Mouse (Mus musculus) thymus, postnatal 25 days (tissue): ENCODE measurements around the gene Lrfn4.
"Not testable (repeated sequence)": the region's sequence is repeated elsewhere in the genome, so short reads cannot be mapped to it uniquely, and the experiment has no call there.

ENCODE experiments used
- DNase-seq: peaks from one replicate; pipeline ENCODE4 v3.0.0; 2022

Lrfn4 gene

GRCm38 (mm10) chr19:4608511-4608910 lies 7.0 kb downstream of the Lrfn4 start:
- no peak for DNase-seq

- no peak for DNase-seq
These were observed 8.1 kb downstream of the Lrfn4 start for GRCm38 (mm10) chr19:4607406-4607805.

GRCm38 (mm10) chr19:4605654-4606053 lies 9.8 kb downstream of the Lrfn4 start:
- DNase-seq, result no peak

GRCm38 (mm10) chr19:4603801-4604723 lies 11.4 kb downstream of the Lrfn4 start:
- peak; percentile 47 for DNase-seq

- no peak for DNase-seq
These were observed 13.0 kb downstream of the Lrfn4 start for GRCm38 (mm10) chr19:4602459-4602858.

GRCm38 (mm10) chr19:4596071-4596470 lies 19.4 kb downstream of the Lrfn4 start:
- DNase-seq, result no peak

- no peak for DNase-seq
These were observed 21.5 kb downstream of the Lrfn4 start for GRCm38 (mm10) chr19:4593792-4594522.

- peak; percentile 30 for DNase-seq
These were observed 25.4 kb downstream of the Lrfn4 start for GRCm38 (mm10) chr19:4590025-4590424.

GRCm38 (mm10) chr19:4589081-4589480 lies 26.4 kb downstream of the Lrfn4 start:
- DNase-seq, result no peak

- DNase-seq, result no peak
These were observed 27.0 kb downstream of the Lrfn4 start for GRCm38 (mm10) chr19:4588430-4588829.

- no peak for DNase-seq
These were observed 28.0 kb downstream of the Lrfn4 start for GRCm38 (mm10) chr19:4587426-4587825.

GRCm38 (mm10) chr19:4586783-4587182 lies 28.7 kb downstream of the Lrfn4 start:
- DNase-seq, result not testable (repeated sequence)

- no peak for DNase-seq
These were observed 31.6 kb downstream of the Lrfn4 start for GRCm38 (mm10) chr19:4583856-4584255.

- DNase-seq, result no peak
These were observed 36.2 kb downstream of the Lrfn4 start for GRCm38 (mm10) chr19:4579296-4579695.

- DNase-seq, result no peak
These were observed 36.7 kb downstream of the Lrfn4 start for GRCm38 (mm10) chr19:4578799-4579198.

- no peak for DNase-seq
These were observed 42.2 kb downstream of the Lrfn4 start for GRCm38 (mm10) chr19:4573241-4573640.

GRCm38 (mm10) chr19:4572467-4572866 lies 43.0 kb downstream of the Lrfn4 start:
- no peak for DNase-seq

GRCm38 (mm10) chr19:4572061-4572460 lies 43.4 kb downstream of the Lrfn4 start:
- no peak for DNase-seq

GRCm38 (mm10) chr19:4571658-4572057 lies 43.8 kb downstream of the Lrfn4 start:
- DNase-seq, result no peak

- no peak for DNase-seq
These were observed 44.7 kb downstream of the Lrfn4 start for GRCm38 (mm10) chr19:4570815-4571214.

GRCm38 (mm10) chr19:4570237-4570613 lies 45.2 kb downstream of the Lrfn4 start:
- DNase-seq, result no peak

GRCm38 (mm10) chr19:4569356-4570236 lies 45.9 kb downstream of the Lrfn4 start:
- no peak for DNase-seq

GRCm38 (mm10) chr19:4568832-4569231 lies 46.6 kb downstream of the Lrfn4 start:
- no peak for DNase-seq
